Mouse (Mus musculus): ENCODE measurements around the gene Rabgef1.

DNA sequence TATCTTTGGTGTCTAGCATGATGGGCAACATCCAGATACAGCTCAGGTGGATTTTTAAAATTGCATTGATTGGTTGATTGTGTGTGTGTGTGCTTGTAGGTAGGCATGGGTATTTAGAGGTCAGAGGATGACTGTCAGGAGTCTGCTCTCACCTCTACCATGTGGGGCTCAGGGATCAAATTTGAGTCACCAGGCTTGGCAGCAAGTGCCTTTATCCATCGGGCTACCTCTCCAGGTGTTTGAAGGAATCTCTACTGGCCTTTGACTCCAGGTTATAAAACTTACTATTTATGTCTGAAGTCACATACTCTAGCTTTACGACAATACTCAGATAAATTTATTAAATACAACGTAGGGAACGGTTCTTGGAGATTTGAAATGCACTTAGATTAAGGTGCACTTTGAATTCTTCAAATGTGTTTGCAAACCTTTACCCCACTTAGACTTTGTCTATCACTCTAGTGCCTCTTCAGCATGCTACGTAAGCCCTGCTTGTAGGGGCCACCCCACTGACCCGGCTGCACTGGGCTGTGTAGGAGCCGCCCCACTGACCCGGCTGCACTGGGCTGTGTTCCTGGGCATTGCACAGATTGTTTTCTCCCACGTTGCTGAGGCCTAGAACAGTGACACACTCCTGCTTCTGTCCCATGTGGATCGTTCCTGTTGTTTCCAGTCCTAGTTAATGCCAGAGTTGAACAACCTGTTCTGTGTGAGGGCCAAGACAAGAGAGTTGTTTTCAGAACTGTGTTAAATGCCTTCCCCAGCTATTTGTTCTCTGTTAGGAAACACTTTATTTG is 28.8 kb downstream of the Rabgef1 start:
- no peak for TF ChIP-seq ZNF384 (IDR thresholded peaks at IDR 0.05; ENCODE audit: low read depth, low read length)
- TF ChIP-seq MAFK (IDR thresholded peaks at IDR 0.05; ENCODE audit: insufficient read depth, low read depth, low read length) = no peak
- TF ChIP-seq HCFC1 (IDR thresholded peaks at IDR 0.05; ENCODE audit: borderline replicate concordance, insufficient read depth, low read length) = no peak
- TF ChIP-seq CHD2 (IDR thresholded peaks at IDR 0.05; ENCODE audit: low read depth, low read length) = no peak
- no peak for TF ChIP-seq ZC3H11A (IDR thresholded peaks at IDR 0.05; ENCODE audit: borderline replicate concordance, low read depth, low read length)
